Mouse (Mus musculus) liver, embryonic 14.5 days (tissue): ENCODE results near the gene Klf14. TPM values are rescaled to one million over a fixed set of nuclear protein-coding genes. Genes with fewer than 3 reads are reported as not detected.

Source experiments
- ATAC-seq: fragments of 200-750 bp; cut with Nextera tagmentation; 2 replicates; pipeline ENCODE4 v1.8.0; 2017; ENCODE audit warnings: moderate number of reproducible peaks, mild to moderate bottlenecking, moderate library complexity; ENCODE audit not compliant: insufficient read depth
- DNase-seq, 3 experiments: peaks; one replicate each; pipeline ENCODE4 v3.0.0-alpha.2; 2012 to 2013; ENCODE audit warnings: low read depth in 3 of 3, low spot score in 3 of 3
- H3K27ac ChIP-seq: fragments of 300-500 bp; sonication (generic); 2 replicates; pipeline ENCODE4 v1.5.1; 2014; ENCODE audit warnings: moderate library complexity, mild to moderate bottlenecking, control low read depth, inconsistent platforms
- H3K27me3 ChIP-seq: fragments of 300-500 bp; sonication (generic); 2 replicates; pipeline ENCODE4 v1.6.1; 2014; ENCODE audit warnings: mild to moderate bottlenecking, low read length, moderate library complexity; ENCODE audit not compliant: control insufficient read depth, insufficient read depth
- H3K36me3 ChIP-seq: fragments of 300-500 bp; sonication (generic); replicated peaks from 2 replicates; pipeline ENCODE4 v1.6.1; 2014; ENCODE audit warnings: low read depth; ENCODE audit not compliant: control insufficient read depth, insufficient read depth
- H3K4me1 ChIP-seq, 2 experiments: fragments of 200-500 bp in 1 of 2; fragments of 300-500 bp in 1 of 2; sonication (generic) in 1 of 2; replicated peaks; 2 replicates each; pipeline ENCODE4 v1.6.1; 2012 to 2014; ENCODE audit warnings: antibody characterized with exemption in 1 of 2, inconsistent platforms in 1 of 2, low read length in 1 of 2; ENCODE audit not compliant: control insufficient read depth in 2 of 2, insufficient read depth in 2 of 2
- H3K4me2 ChIP-seq: fragments of 300-500 bp; sonication (generic); 2 replicates; pipeline ENCODE4 v1.6.1; 2014; ENCODE audit warnings: low read depth, mild to moderate bottlenecking, control low read depth, moderate library complexity
- H3K4me3 ChIP-seq, 2 experiments: fragments of 200-500 bp in 1 of 2; fragments of 300-500 bp in 1 of 2; sonication (generic) in 1 of 2; 2 replicates each; pipeline ENCODE4 v1.5.1; 2012 to 2014; ENCODE audit warnings: low read depth in 2 of 2, low read length in 2 of 2, mild to moderate bottlenecking in 2 of 2, control low read depth in 1 of 2, inconsistent platforms in 1 of 2, moderate library complexity in 1 of 2; ENCODE audit not compliant: insufficient read depth in 1 of 2
- H3K9ac ChIP-seq: fragments of 300-500 bp; sonication (generic); replicated peaks from 2 replicates; pipeline ENCODE4 v1.6.1; 2014; ENCODE audit warnings: mild to moderate bottlenecking, control low read depth, moderate library complexity
- H3K9me3 ChIP-seq: fragments of 300-500 bp; sonication (generic); 2 replicates; pipeline ENCODE4 v1.6.1; 2016; ENCODE audit warnings: low read length, mixed read lengths; ENCODE audit not compliant: control insufficient read depth
- CTCF ChIP-seq: IDR thresholded peaks from 2 replicates; pipeline ENCODE4 v1.5.1; 2016; ENCODE audit warnings: antibody characterized with exemption, low read depth, control low read depth
- EP300 ChIP-seq: IDR thresholded peaks from 2 replicates; pipeline ENCODE4 v1.6.1; 2016; ENCODE audit warnings: antibody characterized with exemption, low read depth
- WGBS: fragments of 180-500 bp; shearing (Covaris S2); extraction: QIAGEN DNeasy Blood & Tissue Kit; methylation state at CpG from one replicate; pipeline ENCODE4 v1.1.7; 2014; ENCODE audit not compliant: insufficient replicate concordance; 5-methylcytosine and 5-hydroxymethylcytosine counted together
- polyA plus RNA-seq, 2 experiments: library from polyadenylated mRNA; depleted of rRNA in 1 of 2; stranded (reverse) in 1 of 2; unstranded in 1 of 2; fragments of >200 nt; fragmentation: Nextera tagmentation in 1 of 2; extraction: Ambion mirVana in 1 of 2; gene quantifications; 2 replicates each; pipeline versions ENCODE4 v1.2.1 to v1.2.3; 2012 to 2014

Klf14 gene
- polyA plus RNA-seq, 2 experiments = 0.17 to 0.32 TPM

- Histone ChIP-seq H3K9me3 (no peaks in the 10 kb centered on the region), H3K27ac (no peak overlapping the region), H3K4me3 (no peak overlapping the region), H3K27me3 (no peaks in the 10 kb centered on the region), H3K9ac (no peak overlapping the region), H3K4me2 (no peak overlapping the region), H3K36me3 (no peaks in the 10 kb centered on the region), H3K4me1 (no peaks in the 10 kb centered on the region)
- ATAC-seq (no peak), DNase-seq (no peak)
- TF ChIP-seq EP300 = no peak
- no peak for TF ChIP-seq CTCF
- WGBS = 56% methylated on average over 5 of the region's 5 CpGs
Observed at GRCm38 (mm10) chr6:30981351-30981750, 22.5 kb upstream of the Klf14 start.

- H3K27ac ChIP-seq = no peak overlapping the region
- ATAC-seq = no peak
- H3K9ac ChIP-seq = no peak overlapping the region
- H3K36me3 ChIP-seq = no peaks in the 10 kb centered on the region
- H3K4me2 ChIP-seq = no peak overlapping the region
- no peaks in the 10 kb centered on the region for H3K27me3 ChIP-seq
- no peak for DNase-seq
- TF ChIP-seq CTCF (no peak), EP300 (no peak)
- WGBS = 13% methylated on average over 1 of the region's 1 CpGs
- no peak overlapping the region for H3K4me3 ChIP-seq
- no peaks in the 10 kb centered on the region for H3K9me3 ChIP-seq
- H3K4me1 ChIP-seq = no peaks in the 10 kb centered on the region
Observed at GRCm38 (mm10) chr6:30978615-30979014, 19.7 kb upstream of the Klf14 start.

- Histone ChIP-seq H3K27ac (no peak overlapping the region), H3K4me3 (no peak overlapping the region), H3K36me3 (no peaks in the 10 kb centered on the region), H3K27me3 (no peaks in the 10 kb centered on the region; the same call in 1 of the 2 replicates), H3K4me1 (no peaks in the 10 kb centered on the region), H3K4me2 (no peak overlapping the region), H3K9me3 (no peaks in the 10 kb centered on the region), H3K9ac (no peak overlapping the region)
- 53% methylated on average over 1 of the region's 1 CpGs for WGBS
- DNase-seq = no peak
- no peak for TF ChIP-seq EP300
- TF ChIP-seq CTCF = no peak
- ATAC-seq = no peak
Observed at GRCm38 (mm10) chr6:30972121-30972520, 13.2 kb upstream of the Klf14 start.

DNA sequence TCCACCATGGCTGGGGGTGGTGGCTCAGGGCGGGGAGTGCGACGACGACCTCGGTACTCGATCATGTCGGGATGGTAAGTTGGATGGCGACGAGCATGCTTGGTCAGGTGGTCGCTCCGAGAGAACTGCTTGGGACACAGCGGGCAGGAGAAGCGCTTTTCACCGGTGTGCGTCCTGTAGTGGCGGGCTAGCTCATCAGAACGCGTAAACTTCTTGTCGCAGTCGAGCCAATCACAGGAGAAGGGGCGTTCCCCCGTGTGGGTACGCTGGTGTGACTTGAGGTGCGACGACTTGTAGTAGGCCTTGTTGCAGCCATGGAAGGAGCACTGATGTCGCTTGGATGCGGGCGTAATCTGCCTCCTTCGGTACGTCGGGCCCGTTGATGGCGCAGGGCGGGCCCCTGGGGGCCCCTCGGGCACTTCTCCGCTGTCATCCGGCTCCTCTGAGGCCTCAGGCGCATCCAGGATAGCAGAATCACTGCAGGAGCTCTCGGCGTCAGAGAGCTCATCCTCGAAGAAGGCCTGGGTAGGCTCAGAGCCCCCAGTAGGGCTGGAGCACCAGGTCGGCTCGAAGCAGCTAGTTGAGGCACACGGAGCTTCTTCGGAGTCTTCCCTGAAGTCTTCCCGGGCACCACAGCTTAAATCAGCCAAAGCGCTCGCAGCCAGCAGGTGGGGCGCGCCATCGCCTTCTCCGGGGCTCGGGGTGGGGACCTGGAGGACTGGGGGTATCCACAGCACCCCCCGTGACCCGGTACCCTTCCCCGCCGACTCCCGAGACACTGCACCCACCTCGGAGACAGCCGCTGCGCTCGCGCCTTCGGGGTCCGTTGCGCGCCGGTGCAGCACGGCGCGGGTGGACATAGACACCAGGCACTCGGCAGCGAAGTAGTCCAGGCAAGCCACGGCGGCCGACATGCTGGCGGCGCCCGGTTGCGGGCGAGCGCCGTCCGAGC lies 818 bp downstream of the Klf14 start:
- Histone ChIP-seq H3K9me3 (peaks cover 4% of the 10 kb centered on the region), H3K4me2 (peak overlapping the region; percentile 53), H3K27me3 (peaks cover 51% of the 10 kb centered on the region), H3K27ac (no peak overlapping the region), H3K9ac (no peak overlapping the region), H3K36me3 (no peaks in the 10 kb centered on the region), H3K4me3 (peak overlapping the region; percentile 29 to 41; a peak in 2 of 4 replicates), H3K4me1 (no peaks in the 10 kb centered on the region)
- ATAC-seq = no peak
- WGBS = 8% methylated on average over 84 of the region's 84 CpGs
- DNase-seq = no peak
- TF ChIP-seq EP300 (no peak), CTCF (no peak)

- Histone ChIP-seq H3K27ac (no peak overlapping the region), H3K9ac (no peak overlapping the region), H3K4me2 (no peak overlapping the region), H3K36me3 (no peaks in the 10 kb centered on the region), H3K4me3 (no peak overlapping the region), H3K4me1 (no peaks in the 10 kb centered on the region), H3K9me3 (no peaks in the 10 kb centered on the region), H3K27me3 (no peaks in the 10 kb centered on the region)
- TF ChIP-seq EP300 (no peak), CTCF (no peak)
- WGBS = 47% methylated on average over 5 of the region's 5 CpGs
- no peak for DNase-seq
- no peak for ATAC-seq
Observed at GRCm38 (mm10) chr6:30939264-30939663, 19.6 kb downstream of the Klf14 start.
